Mouse (Mus musculus): ENCODE measurements around the gene Zfp981.
"Not testable (repeated sequence)": the region's sequence is repeated elsewhere in the genome, so short reads cannot be mapped to it uniquely, and the experiment has no call there.

Zfp981 gene

DNA sequence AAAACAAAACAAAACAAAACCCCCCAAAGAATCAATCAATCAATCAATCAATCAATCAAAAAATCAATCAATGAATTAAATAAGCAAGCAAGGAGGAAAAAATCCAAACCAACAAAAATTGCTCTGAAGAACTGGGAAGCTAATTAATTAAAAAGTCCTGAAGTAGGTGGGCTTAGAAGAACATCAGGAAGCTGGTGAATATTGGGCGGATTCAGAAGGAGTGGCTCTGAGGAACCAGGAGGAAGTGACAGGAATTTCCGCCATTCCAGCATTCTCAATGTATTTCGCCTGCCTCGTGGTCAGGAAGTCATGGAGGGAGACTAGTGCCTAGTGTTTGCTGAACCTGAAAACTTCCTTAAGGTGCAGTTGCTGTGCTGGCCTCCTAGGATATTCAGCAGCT is at the start of gene Zfp981:
Gene Zfp981 (plus strand): TSS at position 301 of the 400 bp plus-strand sequence.
- not testable (repeated sequence) for DNase-seq (ENCODE audit: low spot score)

DNA sequence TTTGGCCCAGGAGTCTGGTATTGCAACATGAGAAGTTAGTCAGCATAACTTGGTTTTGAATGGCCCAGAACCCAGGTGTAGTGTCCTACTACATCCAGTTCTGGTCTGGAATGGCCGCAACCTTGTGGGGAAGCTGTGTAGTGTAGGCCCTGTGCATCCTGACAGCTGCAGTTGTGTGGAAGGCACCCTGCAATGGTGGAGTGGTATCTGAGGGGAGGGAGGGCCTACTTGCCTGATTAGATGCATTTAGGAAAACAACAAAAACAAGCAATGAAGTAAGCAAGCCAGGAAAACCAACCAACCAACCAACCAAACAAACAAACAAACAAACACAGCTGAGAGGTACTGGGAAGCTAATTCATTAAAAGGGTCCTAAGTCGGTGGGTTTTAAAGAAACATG is 49.3 kb upstream of the Zfp981 start:
- not testable (repeated sequence) for DNase-seq (ENCODE audit: low spot score)

DNA sequence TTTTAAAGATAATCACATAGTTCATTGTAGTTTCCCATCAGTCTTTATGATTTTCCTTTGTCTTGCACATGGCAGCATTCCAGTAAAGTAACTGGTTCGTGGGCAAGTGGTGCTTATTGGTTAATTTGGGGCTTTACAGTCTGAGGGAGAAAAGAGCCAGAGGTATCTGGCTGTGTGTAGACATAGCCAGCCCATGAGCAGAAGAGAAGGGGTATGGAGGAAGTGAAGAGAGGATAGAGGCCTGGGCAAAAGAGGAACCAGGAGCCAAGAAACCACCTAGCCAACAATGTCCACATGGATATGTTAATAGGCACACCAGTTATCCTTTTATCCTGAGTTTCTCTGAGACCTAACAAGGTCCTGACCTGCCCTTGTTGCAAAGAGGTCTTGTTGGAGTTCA is 47.7 kb upstream of the Zfp981 start:
- not testable (repeated sequence) for DNase-seq (ENCODE audit: low spot score)

DNA sequence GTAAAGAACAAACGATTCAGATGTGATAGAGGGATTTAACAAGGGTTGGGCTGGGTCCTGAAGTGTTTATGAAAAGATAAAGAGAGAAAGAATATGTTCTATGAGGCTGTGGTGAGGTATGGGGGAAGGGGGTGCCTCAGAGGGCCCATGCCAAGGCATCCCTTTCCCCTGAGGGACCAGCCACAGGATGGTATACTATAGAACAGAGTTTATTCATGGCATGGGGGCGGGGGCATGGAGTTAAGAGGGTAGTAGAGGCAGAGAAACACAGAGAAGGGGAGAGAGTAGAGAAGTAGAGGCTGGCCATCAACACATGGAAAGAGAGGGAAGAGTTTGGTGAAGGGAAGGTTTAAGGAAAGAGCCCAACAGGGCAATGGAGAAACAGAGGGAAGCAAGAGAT is 46.9 kb upstream of the Zfp981 start:
- no peak for DNase-seq (ENCODE audit: low spot score)

DNA sequence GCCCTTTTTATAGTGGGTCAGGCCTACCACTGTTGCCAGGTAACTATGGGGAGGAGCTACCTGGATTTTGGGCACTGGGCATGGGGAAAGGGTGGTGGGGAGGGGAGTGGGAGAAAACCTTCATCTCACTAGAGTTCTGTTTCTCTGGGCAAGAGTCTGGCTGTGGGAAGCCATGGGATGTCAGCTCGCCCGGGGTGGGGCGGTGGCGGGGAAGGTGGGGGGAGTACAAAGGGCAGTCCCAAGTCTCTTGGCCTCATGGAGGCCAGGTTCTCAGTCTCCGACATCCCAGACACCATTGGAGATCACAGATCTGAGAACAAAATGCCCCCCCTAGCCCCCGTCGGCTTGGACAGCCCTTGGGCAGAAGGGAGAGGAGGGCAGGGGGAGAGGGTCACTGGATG is 46.5 kb upstream of the Zfp981 start:
- DNase-seq (ENCODE audit: low spot score) = no peak

DNA sequence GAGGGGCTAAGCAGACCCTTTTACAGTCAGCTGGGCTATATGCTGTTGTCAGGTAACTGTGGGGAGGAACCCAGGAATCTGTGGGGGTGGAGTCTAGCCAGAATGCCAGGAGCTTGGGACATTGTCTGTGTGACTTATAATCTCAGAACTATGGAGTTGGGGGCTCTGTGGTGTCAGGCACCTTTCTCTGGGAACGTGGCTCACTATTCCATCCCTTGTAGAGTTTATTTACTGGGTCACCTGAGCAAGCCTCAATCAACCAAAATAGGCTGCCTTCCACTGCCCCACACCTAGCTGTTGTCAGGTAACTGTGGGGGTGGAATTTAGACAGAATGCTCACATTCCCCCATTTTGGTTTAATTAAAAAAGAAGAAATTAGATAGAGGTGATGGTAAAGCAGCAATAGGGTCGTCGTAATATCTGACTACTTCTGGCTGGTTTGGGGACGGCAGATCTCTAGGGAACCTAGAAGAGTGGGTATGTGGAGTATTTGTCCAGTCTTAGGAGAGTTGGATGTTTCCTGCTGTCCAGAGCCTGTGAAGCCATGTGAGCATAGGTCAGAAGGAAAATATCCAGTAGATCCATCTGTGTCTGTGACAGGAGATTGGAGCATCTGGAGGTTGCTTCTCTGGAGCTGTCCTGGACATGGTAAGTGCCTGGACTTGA is 45.6 kb upstream of the Zfp981 start:
- no peak for DNase-seq (ENCODE audit: low spot score)

DNA sequence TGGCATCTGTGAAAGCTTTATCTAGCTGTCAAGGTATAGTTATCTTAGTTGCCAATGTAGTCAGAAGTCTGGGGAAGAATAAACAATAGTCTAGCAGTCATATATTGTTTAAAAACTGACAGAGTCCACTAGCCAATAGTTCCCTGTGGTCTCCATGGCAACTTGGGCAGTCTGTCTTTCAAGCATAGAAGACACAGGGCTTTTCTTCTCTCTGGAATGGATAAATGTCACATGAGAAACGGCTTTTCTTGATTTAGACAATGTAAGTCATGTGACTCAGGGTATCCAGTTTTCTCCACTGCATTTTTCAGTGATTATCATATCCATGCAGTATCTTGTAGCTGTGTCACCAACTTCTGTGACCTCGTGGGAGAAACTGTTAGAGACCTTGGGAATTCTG is 44.7 kb upstream of the Zfp981 start:
- no peak for DNase-seq (ENCODE audit: low spot score)

DNA sequence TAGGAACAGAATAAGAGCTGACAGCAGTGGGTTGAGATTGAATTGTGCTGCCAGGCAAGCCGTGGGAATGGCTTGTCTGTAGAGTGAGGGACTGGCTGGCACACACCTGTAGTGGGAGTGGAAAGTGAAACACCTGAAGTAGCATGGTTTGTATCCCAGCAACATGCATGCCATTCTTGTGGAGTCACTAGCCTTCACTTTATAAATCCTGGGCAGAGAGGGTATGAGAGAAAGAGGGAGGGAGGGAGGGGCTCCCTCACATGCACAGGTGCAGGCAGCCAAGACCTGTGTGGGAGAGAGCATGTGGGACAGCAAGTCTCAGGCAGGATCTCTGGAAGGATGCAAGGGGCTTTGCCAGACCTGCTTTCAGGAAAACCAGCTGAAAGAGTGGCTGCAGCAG is 44.1 kb upstream of the Zfp981 start:
- DNase-seq (ENCODE audit: low spot score) = no peak

DNA sequence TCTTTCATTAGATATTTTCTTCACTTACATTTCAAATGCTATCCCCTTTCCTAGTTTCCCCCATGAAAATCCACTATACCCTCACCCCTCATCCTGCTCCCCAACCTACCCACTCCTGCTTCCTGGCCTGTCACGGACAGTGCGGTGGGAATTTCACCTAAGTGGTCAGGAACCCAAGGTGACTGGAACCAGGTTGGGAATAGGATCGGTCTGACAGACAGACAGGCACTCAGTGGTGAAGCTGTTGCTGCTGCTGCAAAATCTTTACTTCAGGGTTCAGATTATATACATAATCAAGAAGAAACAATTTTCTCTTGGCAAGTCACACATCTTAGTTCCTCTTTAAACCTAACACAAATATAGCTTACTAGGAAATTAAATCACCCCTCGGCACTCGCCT is 42.0 kb upstream of the Zfp981 start:
- DNase-seq (ENCODE audit: low spot score) = not testable (repeated sequence)

DNA sequence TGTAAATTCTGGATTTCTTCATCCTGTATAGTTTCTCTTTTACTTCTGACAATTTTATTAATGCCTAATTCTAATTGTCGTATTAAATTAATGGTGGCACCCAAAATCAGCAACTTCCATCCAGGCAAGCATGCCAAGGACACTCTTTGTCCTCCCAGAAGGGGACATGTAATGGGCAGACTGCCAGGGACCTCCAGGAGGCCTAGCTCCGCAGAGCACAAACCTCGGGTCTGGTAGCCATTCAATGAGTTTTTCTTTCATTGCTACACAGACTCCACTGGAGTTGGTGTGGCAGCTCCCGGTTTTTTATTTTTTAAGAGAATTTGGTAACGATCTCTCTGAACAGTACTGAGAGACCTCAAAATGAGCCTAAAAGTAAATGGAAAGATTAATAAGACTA is 41.1 kb upstream of the Zfp981 start:
- not testable (repeated sequence) for DNase-seq (ENCODE audit: low spot score)

DNA sequence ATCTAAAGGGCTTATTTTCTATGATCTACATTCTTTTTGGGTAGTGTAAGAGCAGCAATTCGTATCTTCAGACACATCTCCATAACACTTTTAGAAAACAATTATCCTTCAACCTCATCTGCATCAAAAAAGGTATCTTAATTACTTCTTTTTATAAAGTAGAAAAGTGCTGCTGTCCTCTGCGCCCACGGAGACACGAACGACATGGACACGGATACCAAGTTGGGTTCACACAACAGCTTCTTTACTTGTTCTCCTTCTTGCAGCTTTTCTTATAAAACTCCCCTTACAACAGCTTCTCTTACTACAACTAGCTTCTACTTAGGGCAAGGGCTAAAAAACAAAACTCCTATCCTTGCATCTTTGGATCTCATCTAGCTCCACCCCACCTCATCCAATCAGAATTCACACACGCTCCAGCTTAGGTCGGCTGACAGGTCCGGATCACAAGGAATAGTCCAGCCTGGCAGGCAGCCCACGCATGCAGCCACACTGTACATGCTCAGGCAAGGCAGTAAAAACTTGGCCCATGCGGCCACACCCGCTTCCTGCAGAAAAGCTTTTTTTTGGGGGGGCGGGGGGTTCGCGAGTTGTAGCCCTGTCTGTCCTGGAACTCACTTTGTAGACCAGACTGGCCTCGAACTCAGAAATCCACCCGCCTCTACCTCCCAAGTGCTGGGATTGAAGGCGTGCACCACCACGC is 38.0 kb upstream of the Zfp981 start:
- not testable (repeated sequence) for DNase-seq (ENCODE audit: low spot score)

DNA sequence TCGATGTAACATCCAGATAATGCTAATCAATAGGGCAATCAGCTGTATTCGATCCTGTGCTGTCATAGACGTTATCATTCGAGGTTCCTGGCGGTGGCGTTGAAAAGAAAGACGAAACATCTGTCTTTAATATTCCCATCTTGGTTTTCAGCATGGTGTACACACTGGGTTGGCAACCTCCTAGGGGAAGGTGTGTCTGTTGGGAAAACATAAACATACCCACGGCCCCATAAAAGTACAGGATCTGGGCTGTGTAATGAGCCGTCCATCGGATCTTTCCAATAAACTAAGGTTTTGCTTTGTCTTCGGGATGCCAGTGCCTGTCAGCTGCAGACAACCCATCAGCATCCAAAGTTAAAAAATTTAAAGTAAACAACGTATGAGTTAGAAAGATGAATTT is 31.8 kb upstream of the Zfp981 start:
- not testable (repeated sequence) for DNase-seq (ENCODE audit: low spot score)

DNA sequence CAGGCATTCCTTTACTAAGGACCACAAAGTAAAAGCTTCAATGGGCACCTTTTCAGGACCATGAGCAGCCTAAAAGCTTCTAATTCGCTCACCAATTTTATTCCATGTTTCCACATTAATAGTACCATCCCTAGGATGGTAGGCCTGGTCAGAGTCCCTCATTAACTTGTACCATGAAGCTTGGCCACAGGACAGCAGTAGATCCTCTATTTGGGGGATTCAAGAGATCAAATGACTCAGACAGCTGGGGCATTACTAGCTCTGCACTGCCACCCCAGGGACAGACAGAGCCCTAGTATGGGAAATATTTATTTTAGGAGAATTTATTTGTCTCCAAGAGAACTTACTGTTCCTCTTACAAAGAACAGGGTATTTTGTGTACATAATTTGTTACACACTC is 27.6 kb upstream of the Zfp981 start:
- not testable (repeated sequence) for DNase-seq (ENCODE audit: low spot score)

DNA sequence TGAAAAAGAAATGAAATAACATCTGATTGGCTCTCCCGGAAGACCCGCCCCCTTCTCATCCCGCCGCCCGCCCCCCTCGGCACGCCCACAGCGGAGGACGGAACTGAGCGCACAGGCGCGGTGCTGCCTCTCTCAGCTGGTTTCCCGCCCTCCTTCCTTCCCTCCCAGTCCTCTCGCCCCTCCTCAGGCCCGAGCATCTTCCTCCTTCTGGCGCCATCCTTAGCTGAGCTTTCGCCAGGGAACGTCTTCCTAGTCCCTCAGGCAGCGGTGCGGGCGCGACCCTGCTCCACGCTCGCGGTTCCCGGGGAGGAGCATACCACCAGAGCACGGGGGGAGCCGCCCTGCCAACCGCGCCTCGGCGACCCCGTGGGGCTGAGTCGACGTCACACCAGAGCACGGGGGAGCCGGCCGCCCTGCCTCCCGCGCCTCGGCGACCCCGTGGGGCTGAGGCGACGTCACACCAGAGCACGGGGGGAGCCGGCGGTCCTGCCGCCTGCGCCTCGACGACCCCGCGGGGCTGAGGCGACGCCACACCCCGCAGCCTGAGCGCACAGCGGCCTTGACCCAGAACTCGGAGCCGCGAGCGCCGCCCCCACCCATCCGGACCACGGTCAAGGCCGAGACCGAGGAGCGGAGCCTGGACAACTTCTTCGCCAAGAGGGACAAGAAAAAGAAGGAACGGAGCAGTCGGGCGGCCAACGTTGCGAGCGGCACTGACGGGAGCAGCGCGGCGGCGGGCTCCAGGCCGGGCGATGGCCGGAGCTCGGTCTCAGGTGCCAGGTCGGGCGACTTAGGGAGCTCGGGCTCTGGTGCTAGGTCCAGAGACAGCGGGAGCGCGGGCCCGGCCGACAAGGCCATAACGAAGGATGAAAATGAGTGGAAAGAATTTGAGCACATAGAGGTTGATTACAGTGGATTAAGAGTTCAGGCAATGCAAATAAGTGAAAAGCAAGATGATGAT is 26.8 kb upstream of the Zfp981 start:
- not testable (repeated sequence) for DNase-seq (ENCODE audit: low spot score)

DNA sequence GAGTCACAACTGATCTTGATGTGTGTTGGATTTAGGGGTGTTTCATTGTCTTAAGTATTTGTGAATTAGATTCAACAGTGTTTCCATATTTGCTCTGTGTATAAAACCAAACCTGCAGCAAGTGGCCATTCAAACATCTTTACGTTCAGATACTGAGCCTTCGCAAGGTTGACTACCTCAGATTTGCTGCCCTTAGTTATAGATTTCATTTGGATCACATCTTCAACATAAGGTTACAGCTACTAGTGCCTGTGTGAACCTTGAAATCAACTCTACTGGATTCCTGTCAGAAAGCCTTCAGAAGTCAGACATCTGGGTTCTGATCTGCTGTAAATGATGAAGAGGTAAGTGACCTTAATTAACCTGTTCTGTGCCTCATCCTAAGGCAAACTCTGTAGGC is 25.6 kb upstream of the Zfp981 start:
- not testable (repeated sequence) for DNase-seq (ENCODE audit: low spot score)

DNA sequence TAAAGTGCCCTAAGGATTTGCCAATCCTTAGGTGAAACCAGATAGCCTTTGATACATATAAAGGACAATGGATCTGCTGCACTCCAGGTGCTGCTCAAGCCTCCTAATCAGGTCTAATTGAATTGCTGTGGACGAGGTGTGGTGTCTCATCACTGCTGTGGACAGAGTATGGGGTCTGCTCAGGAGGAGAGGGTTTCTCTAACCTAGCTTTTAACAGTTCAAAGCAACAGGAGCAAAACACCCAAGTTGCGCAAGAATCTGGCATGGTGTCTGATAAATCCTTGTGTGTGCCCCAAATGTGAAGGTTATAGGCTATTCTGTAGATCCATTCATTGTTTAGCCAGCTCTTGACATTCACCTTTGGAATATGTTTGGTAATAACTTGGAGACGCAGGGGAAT is 24.9 kb upstream of the Zfp981 start:
- DNase-seq (ENCODE audit: low spot score) = not testable (repeated sequence)

DNA sequence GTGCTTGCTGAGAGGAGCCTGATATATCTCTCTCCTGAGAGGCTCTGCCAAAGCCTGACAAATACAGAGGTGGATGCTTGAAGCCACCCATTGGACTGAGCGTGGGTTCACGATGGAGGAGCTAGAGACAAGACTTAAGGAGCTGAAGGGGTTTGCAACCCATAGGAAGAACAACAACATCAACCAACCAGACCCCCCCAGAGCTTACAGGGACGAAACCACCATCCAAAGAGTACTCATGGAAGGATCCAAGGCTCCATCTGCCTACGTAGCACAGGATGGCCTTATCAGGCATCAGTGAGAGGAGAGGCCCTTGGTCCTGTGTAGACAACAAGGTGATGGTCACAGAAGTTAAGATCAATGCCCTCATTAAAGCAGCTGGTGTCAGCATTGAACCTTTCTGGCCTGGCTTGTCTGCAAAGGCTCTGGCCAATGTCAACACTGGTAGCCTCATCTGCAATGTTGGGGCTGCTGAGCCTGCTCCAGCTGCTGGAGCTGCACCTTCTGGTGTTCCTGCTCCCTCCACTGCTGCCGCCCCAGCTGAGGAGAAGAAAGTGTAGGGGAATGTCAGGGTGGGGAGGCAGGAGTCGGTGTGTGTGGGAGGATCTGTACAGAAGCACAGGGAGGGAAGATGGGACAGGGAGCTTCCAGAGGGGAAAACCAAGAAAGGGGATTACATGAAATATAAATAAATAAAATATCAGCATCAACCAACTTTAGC is 21.3 kb upstream of the Zfp981 start:
- DNase-seq (ENCODE audit: low spot score) = not testable (repeated sequence)

DNA sequence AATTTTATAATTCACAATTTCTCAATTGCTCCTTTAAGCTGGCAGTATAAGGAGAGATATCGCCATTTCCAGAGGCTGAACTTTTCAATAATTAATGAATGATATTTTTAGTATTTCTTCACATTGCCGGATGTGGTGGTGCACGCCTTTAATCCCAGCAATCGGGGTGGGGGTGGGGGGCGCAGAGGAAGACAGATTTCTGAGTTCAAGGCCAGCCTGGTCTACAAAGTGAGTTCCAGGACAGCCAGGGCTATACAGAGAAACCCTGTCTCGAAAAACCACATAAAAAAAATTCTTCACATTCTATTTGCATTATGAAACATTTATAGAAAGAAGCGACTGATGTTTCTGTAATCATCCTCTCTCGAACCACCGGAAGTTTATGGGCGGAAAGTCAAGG is 19.3 kb upstream of the Zfp981 start:
- DNase-seq (ENCODE audit: low spot score) = not testable (repeated sequence)

DNA sequence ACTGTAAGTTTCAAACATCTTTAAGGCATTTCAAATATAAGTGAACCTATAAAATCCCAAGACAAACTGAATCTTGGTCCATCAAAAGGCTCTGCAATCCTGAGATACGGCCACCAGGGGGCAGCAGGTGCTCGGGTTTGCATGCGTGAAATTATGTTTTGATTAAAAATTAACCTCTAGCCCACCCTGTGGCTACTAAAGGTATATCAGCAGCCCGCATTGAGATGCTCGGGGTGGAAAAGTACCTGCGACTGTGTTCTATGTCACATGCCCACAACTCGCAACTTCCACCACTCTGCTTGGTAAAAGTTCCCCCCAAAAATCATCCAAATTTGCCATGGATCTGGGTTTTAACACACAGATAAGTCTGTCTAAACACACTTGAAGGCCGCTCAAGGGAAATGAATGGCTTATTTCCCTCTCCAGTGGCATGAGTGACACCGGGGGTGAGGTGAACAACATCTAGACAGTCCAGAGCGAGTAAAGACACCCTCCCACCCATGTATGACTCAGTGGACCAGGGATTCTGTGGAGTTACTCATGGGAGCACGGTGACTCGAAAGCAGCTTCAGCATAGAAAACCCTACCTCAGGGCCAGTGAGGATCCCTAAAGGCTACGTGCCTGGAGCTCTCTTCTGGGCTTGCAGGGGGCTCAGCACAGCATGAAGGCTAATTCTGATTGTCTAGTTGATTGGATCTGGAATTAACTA is 18.1 kb upstream of the Zfp981 start:
- not testable (repeated sequence) for DNase-seq (ENCODE audit: low spot score)

DNA sequence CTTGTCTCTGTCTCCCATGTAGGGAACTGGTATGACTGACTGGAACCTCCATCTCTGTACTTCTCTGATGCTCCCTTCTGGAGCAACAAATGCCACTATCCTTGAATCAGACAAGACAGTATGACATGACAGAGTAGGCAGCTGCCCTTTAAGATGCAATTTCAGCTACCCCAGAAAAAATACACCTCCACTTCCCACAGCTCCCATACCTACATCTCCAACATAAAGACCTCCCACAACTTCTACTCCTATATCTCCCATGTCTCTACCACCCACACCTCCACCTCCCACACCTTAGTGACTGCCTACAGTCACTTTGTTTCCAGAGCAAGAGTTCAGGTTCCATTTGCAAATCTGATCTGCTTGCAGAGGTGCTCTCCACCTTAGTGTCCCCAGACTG is 17.2 kb upstream of the Zfp981 start:
- DNase-seq (ENCODE audit: low spot score) = not testable (repeated sequence)

Measured in left cerebral cortex, adult 11 months (tissue).